In the genomic region with DNA sequence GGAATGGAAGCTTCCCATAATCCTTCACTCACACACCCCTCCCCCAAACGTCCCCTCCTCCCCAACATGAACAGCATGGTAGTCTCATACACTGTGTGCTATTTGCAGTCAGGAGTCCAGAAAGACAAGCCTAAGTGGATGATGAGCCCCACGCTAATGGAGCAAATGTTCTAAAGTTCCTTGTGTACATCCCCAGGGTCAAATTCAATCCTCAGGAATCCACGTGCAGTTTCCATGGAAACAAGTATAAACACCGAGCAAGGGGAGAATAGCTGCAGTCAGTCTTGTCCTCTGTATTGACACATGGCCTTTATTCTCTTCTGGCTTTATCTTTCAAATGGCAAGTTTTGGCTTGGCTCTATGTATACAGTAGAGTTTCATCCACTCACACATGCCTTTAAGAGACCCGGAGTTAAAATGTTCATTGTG, we compare ENCODE assay signal across 10 mouse cellular contexts.
DNase-seq lines count a peak whose midpoint lies in the region; ATAC-seq and TF ChIP-seq lines count a peak whose summit lies in the region.
"Had no signal": no experiment of that assay in that cellular context is flagged by ENCODE, and none has a peak within 500 bp of the region (broad histone marks: within the 10 kb centered on the region; RNA-seq: fewer than 3 reads in every experiment).

No protein-coding gene starts in this region.

- no peaks in the 10 kb centered on the region for H3K9me3 ChIP-seq in forebrain, postnatal 0 days (ENCODE audit: low read length)
- no peaks in the 10 kb centered on the region for H3K9me3 ChIP-seq in midbrain, embryonic 14.5 days (ENCODE audit: control insufficient read depth, low read length)
- H3K9me3 ChIP-seq: heart, embryonic 12.5 days had no signal

- TF ChIP-seq CTCF in forebrain, postnatal 0 days (IDR thresholded peaks at IDR 0.05; ENCODE audit: low read depth) = no peak

- H3K4me3 ChIP-seq in forebrain, postnatal 0 days (ENCODE audit: low read depth, low read length) = peak overlapping the region; percentile 11; the same call in 1 of the 2 replicates
- H3K4me3 ChIP-seq in midbrain, embryonic 14.5 days (replicated peaks; ENCODE audit: low read depth, low read length) = peak overlapping the region; percentile 29
- H3K4me3 ChIP-seq: heart, embryonic 12.5 days had no signal

- WGBS in forebrain, postnatal 0 days = 2% methylated on average over 5 of the region's 5 CpGs
- WGBS in midbrain, embryonic 14.5 days = 3% methylated on average over 5 of the region's 5 CpGs

- no peak overlapping the region for H3K9ac ChIP-seq in forebrain, postnatal 0 days
- no peak overlapping the region for H3K9ac ChIP-seq in midbrain, embryonic 14.5 days (replicated peaks; ENCODE audit: low read length)
- H3K9ac ChIP-seq: heart, embryonic 12.5 days had no signal

- no peaks in the 10 kb centered on the region for H3K36me3 ChIP-seq in forebrain, postnatal 0 days (ENCODE audit: insufficient read depth)
- no peaks in the 10 kb centered on the region for H3K36me3 ChIP-seq in midbrain, embryonic 14.5 days (ENCODE audit: control insufficient read depth, insufficient read depth, low read length)
- H3K36me3 ChIP-seq: heart, embryonic 12.5 days had no signal

- no peak overlapping the region for H3K27ac ChIP-seq in forebrain, postnatal 0 days (ENCODE audit: low read depth, low read length)
- no peak overlapping the region for H3K27ac ChIP-seq in midbrain, embryonic 14.5 days (replicated peaks; ENCODE audit: low read depth, low read length)

- H3K4me2 ChIP-seq in forebrain, postnatal 0 days (ENCODE audit: low read depth) = peak overlapping the region; percentile 27
- H3K4me2 ChIP-seq in midbrain, embryonic 14.5 days (ENCODE audit: low read length) = peak overlapping the region; percentile 50
- H3K4me2 ChIP-seq: heart, embryonic 12.5 days had no signal

- H3K27me3 ChIP-seq in forebrain, postnatal 0 days (ENCODE audit: insufficient read depth, low read length) = no peaks in the 10 kb centered on the region
- H3K27me3 ChIP-seq in midbrain, embryonic 14.5 days (ENCODE audit: control insufficient read depth, insufficient read depth, low read length) = no peaks in the 10 kb centered on the region
- H3K27me3 ChIP-seq: heart, embryonic 12.5 days had no signal

- 0 out of 2 replicates have a peak, but pooled peaks cover 6% of the 10 kb centered on the region for H3K4me1 ChIP-seq in forebrain, postnatal 0 days (ENCODE audit: insufficient read depth)
- peaks cover 9% of the 10 kb centered on the region for H3K4me1 ChIP-seq in midbrain, embryonic 14.5 days (ENCODE audit: control insufficient read depth, insufficient read depth, low read length)

- ATAC-seq in forebrain, postnatal 0 days = peak; percentile 90
- peak; percentile 88 for ATAC-seq in midbrain, embryonic 14.5 days (ENCODE audit: low FRiP score, low TSS enrichment)
- no peak for ATAC-seq in erythroblast, adult 5-6 weeks (replicated peaks; ENCODE audit: low FRiP score, poor library complexity, severe bottlenecking)

- DNase-seq in cerebellum, postnatal 10 days = peak; percentile 9 to 25
- DNase-seq in cerebellum, postnatal 25 days = no peak
- DNase-seq in brain, embryonic 18.5 days (ENCODE audit: low read depth, low spot score) = peak; percentile 22
- DNase-seq in forebrain, postnatal 0 days = peak; percentile 50
- DNase-seq in midbrain, embryonic 14.5 days = peak; percentile 78
- no peak for DNase-seq in kidney, postnatal 36 days
- no peak for DNase-seq in thymus, postnatal 25 days
- DNase-seq: cerebellum, adult 2 months had no signal

Comparison
In these comparisons a context has a peak if more than half of its experiments do, and no peak if none do; other contexts are left out.
1. DNase-seq: peak in cerebellum, postnatal 10 days (2 of 2), brain, embryonic 18.5 days (single experiment), forebrain, postnatal 0 days (single experiment) and midbrain, embryonic 14.5 days (single experiment); none in cerebellum, postnatal 25 days (0 of 2), kidney, postnatal 36 days (0 of 2) and thymus, postnatal 25 days (single experiment).